Mouse (Mus musculus): ENCODE measurements around the gene Nop16. TPM values are rescaled to one million over a fixed set of nuclear protein-coding genes. Genes with fewer than 3 reads are reported as not detected.

Nop16 gene
- total RNA-seq, 2 experiments from 2014 or later: 16.3 to 19.7 TPM

DNA sequence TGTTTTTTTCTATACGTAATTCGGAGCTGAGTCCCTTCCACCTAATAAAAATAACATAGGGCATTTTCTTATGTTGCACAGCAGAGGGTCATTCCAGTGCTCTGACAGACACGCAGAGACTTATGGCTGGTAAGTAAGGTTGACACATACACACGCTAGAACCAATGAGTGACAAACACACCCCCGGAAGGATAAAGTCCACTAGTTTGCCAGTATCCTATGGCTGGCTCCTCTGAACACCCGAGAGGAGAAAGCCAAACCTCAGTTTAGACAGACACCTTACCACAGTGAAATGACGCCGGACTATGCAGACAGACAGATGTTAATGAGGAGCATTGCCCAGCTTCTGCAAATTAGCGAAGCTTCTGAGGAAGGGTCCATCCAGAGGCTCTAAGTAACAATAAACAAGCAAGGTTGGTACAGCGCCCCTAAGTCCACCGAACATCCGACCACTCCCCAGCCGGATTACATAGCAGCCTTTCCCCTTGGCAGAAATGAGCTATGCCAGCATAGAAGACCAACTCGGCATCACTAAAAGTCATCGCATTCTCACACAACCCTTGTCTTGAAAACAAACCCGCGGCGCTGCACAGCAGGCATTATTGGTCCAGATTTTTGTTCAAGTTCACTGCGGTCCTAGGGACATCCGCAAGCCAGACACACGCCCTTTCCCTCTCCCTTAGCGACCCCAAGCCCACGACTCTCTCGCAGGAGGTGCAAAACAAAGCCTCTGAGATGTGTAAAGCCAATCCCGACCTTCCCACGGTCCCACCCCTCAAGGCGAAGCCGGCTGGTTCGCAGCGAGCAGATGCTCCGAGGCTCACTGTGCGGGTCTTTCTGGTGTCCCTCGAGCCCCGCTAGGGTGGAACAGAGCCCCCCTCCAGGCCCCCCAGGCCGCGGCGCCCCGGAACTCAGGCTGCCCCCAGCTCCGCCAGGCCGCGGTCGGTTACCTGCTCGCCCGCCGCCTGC lies 25.4 kb downstream of the Nop16 start:
- no peak for DNase-seq (ENCODE audit: low spot score)

DNA sequence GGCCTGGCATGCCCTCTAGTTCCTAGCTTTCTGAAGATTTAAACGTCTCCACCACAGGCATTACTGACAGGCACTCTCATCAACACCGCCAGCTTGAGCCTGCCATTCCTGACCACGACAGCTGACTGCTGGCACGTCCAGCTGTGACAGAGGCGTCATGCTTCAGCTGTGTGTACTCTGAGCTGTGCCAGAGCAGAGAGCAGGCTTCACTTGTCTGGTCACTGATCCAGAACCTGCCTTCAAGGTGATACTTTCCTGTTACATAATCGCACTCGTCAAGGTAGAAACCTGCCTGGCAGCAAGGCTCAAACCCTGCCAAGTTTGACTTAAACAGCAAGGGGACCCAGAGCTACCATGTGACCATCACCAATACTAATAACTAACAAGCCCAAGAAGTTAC lies 27.3 kb downstream of the Nop16 start:
- no peak for DNase-seq (ENCODE audit: low spot score)

DNA sequence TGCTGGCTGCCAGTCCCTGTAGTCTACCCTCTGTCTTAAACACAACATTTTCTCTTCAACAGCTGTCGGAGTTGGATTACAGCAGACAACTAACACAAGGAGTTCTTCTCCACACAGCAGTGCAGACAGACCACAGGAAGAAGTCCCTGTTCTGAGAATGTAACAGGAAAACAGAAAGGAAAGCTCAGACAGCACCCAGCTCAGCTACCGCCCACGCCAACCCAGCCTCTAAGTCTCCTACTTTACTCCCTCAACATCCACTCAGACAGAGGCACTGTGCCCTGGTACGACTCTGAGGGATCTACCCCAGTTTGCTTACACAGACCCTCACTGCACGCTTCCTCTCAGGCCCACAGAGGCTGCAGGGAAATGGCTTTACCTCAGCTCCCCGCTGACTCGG lies 29.3 kb downstream of the Nop16 start:
- no peak for DNase-seq (ENCODE audit: low spot score)

DNA sequence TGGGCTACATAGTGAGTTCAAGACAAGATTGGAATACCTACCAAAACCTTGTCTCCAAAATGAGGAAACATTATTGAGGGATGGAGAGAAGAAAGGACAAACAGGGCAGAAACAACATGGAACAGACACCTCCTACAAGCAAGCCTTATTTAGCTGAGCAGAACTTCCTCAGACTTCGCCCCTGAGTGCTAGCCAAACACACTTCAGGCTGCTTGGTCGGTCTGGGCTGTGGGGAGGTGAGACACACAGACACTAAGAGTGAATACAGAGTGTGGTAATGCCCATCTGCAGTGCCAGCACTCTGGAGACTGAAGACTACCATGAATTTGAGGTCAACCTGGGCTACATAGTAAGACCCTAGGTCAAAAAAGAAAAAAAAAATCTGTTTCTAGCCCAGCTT lies 30.2 kb downstream of the Nop16 start:
- no peak for DNase-seq (ENCODE audit: low spot score)

DNA sequence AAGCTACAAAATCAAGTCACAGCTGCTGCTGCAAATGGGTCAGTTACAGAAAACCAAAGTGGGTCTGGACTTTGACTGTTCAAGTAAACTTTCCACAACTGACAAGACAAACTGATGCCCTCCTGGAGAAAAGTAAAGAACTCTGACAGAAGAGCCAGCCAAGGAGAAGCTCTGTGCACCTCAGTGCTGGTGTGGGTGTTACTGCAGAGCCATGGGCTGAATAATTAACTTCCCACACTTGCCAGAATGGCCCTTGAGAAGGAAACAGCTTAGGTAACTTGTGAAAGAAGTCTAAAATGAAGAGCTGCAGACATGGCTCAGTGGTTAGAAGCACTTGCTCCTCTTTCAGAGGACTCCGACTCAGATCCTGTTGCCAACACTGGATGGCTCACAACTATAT lies 32.2 kb downstream of the Nop16 start:
- no peak for DNase-seq (ENCODE audit: low spot score)

DNA sequence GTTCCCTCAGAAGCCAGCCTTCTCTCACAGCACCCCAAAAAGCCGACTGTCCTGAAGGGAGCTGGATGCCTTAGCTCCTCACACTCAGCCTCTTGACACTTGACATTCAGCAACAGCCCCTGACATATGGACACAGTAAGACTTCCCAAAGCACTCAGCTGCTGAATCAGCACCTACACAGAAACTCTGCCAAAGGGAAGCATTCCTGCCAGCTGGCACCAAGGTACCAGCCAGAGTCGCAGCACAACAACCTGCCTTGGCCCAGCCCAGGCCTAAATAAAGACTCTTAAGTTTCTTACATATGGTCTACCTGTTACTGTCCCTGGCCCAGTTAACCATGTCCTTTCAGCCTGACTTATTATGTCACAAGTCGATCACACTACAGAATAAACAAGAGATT lies 33.1 kb downstream of the Nop16 start:
- peak; percentile 86 for DNase-seq (ENCODE audit: low spot score)

DNA sequence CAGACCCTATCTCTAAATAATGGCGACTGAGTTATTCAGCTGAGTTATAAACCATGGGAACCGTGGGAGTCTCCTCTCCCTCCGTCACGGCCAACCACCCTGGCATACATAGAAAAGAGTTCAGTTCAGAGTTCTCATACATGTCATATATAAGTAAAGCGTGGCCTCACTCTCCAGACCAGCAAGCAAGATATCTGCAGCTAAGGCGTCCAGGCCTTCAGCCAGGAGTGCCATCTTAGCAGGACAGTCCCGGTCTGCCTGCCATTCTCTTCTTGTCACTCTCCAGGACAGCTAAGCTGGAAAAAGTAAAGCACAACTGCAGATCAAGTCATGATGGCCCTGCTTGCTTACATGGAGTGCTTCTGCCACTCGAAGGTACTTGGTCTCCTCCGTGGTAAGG lies 33.7 kb downstream of the Nop16 start:
- DNase-seq (ENCODE audit: low spot score): no peak

DNA sequence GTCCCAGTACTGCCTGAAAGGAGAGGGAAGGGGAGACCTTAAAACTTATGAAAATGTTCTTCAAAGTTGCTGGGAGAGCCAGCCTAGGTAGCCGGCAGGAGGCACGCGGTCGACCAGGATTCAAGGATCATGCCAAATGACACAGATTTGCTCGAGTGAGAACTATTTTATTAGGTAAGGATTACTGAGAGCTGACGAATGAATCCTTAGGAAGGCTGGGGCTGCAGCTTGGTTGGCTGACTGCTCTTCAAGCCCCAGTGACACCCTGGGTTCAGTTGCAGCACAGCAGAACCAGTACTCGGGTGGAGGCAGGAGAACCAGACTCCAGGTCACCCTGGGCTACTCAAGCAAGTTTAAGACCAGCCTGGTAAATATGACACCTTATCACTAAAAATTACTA lies 41.9 kb downstream of the Nop16 start:
- no peak for DNase-seq (ENCODE audit: low spot score)

Small RNA genes within 50 kb of the gene (microRNA-seq; reads per million reads assigned to microRNA genes)
- not detected for gene Gm24195

Other genes starting within 250 kb of the Nop16 start
- gene Cplx2, start 218.7 kb downstream of the Nop16 start, total RNA-seq (2021): under 1 TPM; 0.41 to 0.88 TPM
- gene Thoc3, start 121.2 kb downstream of the Nop16 start, total RNA-seq (2021): 10 to 100 TPM; 12.8 to 13.5 TPM
- gene Simc1, start 86.3 kb downstream of the Nop16 start, total RNA-seq (2021): 1 to 10 TPM; 2.2 to 2.9 TPM
- gene 4833439L19Rik, start 24.7 kb downstream of the Nop16 start, total RNA-seq (2021): 100 to 1,000 TPM; 203 to 215 TPM
- gene Arl10, start 15.1 kb downstream of the Nop16 start, total RNA-seq (2021): 1 to 10 TPM; 2.6 TPM
- gene Higd2a, start 117 bp upstream of the Nop16 start, total RNA-seq (2021): 100 to 1,000 TPM; 151 to 154 TPM
- 100 to 1,000 TPM; 157 to 180 TPM for gene Cltb, start 21.3 kb upstream of the Nop16 start, total RNA-seq (2021)
- gene Faf2, start 31.7 kb upstream of the Nop16 start, total RNA-seq (2021): 10 to 100 TPM; 12.0 to 16.4 TPM
- 10 to 100 TPM; 23.8 to 29.2 TPM for gene Rnf44, start 103.8 kb upstream of the Nop16 start, total RNA-seq (2021)
- gene Cdhr2, start 111.4 kb upstream of the Nop16 start, total RNA-seq (2021): not detected
- not detected for gene Gprin1, start 159.8 kb upstream of the Nop16 start, total RNA-seq (2021)
- not detected for gene Sncb, start 176.5 kb upstream of the Nop16 start, total RNA-seq (2021)
- gene Eif4e1b, start 193.9 kb upstream of the Nop16 start, total RNA-seq (2021): not detected
- gene Tspan17, start 199.3 kb upstream of the Nop16 start, total RNA-seq (2021): 10 to 100 TPM; 19.1 to 23.1 TPM